Comparison of ENCODE assay signal across 8 mouse cellular contexts in genomic region chr17:28485977-28486400, GRCm38 (mm10). TPM values are rescaled to one million over a fixed set of nuclear protein-coding genes. Genes with fewer than 3 reads are reported as not detected.
DNase-seq lines count a peak whose midpoint lies in the region; ATAC-seq lines count a peak whose summit lies in the region.

No protein-coding gene starts in this region.

- 0% methylated on average over 44 of the region's 58 CpGs for WGBS in hindbrain, embryonic 13.5 days

- H3K27ac ChIP-seq in hindbrain, embryonic 13.5 days = peak overlapping the region; percentile 93

- H3K36me3 ChIP-seq in hindbrain, embryonic 13.5 days = no peaks in the 10 kb centered on the region

- H3K4me1 ChIP-seq in hindbrain, embryonic 13.5 days (replicated peaks) = peaks cover 12% of the 10 kb centered on the region

- peak; percentile 97 for DNase-seq in R1 (ENCODE audit: low read depth, low spot score)
- peak; percentile 99 for DNase-seq in cerebellum, postnatal 14 days
- peak; percentile 93 to 96 for DNase-seq in frontal cortex, postnatal 14 days (ENCODE audit: low spot score in 2 of 2)
- DNase-seq in layer of hippocampus, postnatal 14 days (ENCODE audit: low spot score in 2 of 2) = peak; percentile 96 to 97
- DNase-seq in lung, postnatal 10 days = peak; percentile 98
- peak; percentile 99 for DNase-seq in ovary, postnatal 36 days (ENCODE audit: low spot score)
- DNase-seq in thymus, postnatal 14 days = peak; percentile 98

- peak overlapping the region; percentile 84 for H3K9ac ChIP-seq in hindbrain, embryonic 13.5 days

- ATAC-seq in hindbrain, embryonic 13.5 days (ENCODE audit: low FRiP score) = peak; percentile 98

- no peaks in the 10 kb centered on the region for H3K27me3 ChIP-seq in hindbrain, embryonic 13.5 days

- peak overlapping the region; percentile 86 for H3K4me3 ChIP-seq in hindbrain, embryonic 13.5 days

- H3K4me2 ChIP-seq in hindbrain, embryonic 13.5 days = peak overlapping the region; percentile 76

- H3K9me3 ChIP-seq in hindbrain, embryonic 13.5 days = no peaks in the 10 kb centered on the region

RNA-seq across cellular contexts. Expression of gene Fkbp5, which starts 31.3 kb away (rescaled TPM):
- polyA plus RNA-seq in hindbrain, embryonic 13.5 days (2015; fragmentation: Nextera tagmentation; extraction: Ambion mirVana) = 24.8 and 27.2 TPM in 2 replicates
- 10 to 100 TPM; 65.4 to 78.1 TPM for total RNA-seq in layer of hippocampus, postnatal 14 days (2021)

RNA-seq across cellular contexts. Expression of gene Armc12, which starts 44.6 kb away (rescaled TPM):
- not detected in 2 replicates for polyA plus RNA-seq in hindbrain, embryonic 13.5 days (2015; fragmentation: Nextera tagmentation; extraction: Ambion mirVana)
- not detected for total RNA-seq in layer of hippocampus, postnatal 14 days (2021)

Comparison
In these comparisons a context has a peak if more than half of its experiments do, and no peak if none do; other contexts are left out.
1. Peak in every context shown above with its lines: DNase-seq, ATAC-seq, H3K4me3 ChIP-seq and H3K27ac ChIP-seq.